Mouse (Mus musculus) C2C12 (cell line): ENCODE measurements around the gene Vwa3a.

Experiments
- CEBPB ChIP-seq: IDR thresholded peaks from one replicate; pipeline ENCODE4 v1.6.1; 2011; ENCODE audit warnings: low read depth, mild to moderate bottlenecking, control low read depth, moderate library complexity
- CTCF ChIP-seq: IDR thresholded peaks from one replicate; pipeline ENCODE4 v1.5.1; 2011; ENCODE audit not compliant: control insufficient read depth, insufficient read depth, insufficient read length
- FOSL1 ChIP-seq: IDR thresholded peaks from one replicate; pipeline ENCODE4 v1.8.0; 2011; ENCODE audit warnings: mild to moderate bottlenecking, low read length; ENCODE audit not compliant: poor library complexity, insufficient read depth, severe bottlenecking
- MAX ChIP-seq: IDR thresholded peaks from one replicate; pipeline ENCODE4 v1.6.1; 2011; ENCODE audit warnings: mild to moderate bottlenecking, control low read depth
- MYOG ChIP-seq: IDR thresholded peaks from one replicate; pipeline ENCODE4 v1.6.1; 2011; ENCODE audit not compliant: control insufficient read depth, insufficient read length; ENCODE audit errors: extremely low read depth
- USF1 ChIP-seq: IDR thresholded peaks from one replicate; pipeline ENCODE4 v1.6.1; 2011; ENCODE audit warnings: low read depth, mild to moderate bottlenecking, control low read depth, moderate library complexity

- TF ChIP-seq MYOG (no peak), CTCF (no peak), USF1 (no peak), MAX (no peak), FOSL1 (no peak), CEBPB (no peak)
Measured at GRCm38 (mm10) chr7:120834426-120834825, 95.3 kb downstream of the Vwa3a start.
